Mouse (Mus musculus) heart, adult 11 months (tissue): ENCODE results near the gene Srebf2.
"Not testable (repeated sequence)": the region's sequence is repeated elsewhere in the genome, so short reads cannot be mapped to it uniquely, and the experiment has no call there.

Source experiments
- DNase-seq: peaks from one replicate; pipeline ENCODE4 v3.0.0; 2022

Srebf2 gene

GRCm38 (mm10) chr15:82230098-82230611, 83.2 kb downstream of the Srebf2 start:
- no peak for DNase-seq

- DNase-seq = no peak
Observed at GRCm38 (mm10) chr15:82231100-82231499, 84.1 kb downstream of the Srebf2 start.

GRCm38 (mm10) chr15:82231591-82232378, 84.8 kb downstream of the Srebf2 start:
- peak; percentile 94 for DNase-seq

- DNase-seq = no peak
Observed at GRCm38 (mm10) chr15:82232651-82233050, 85.7 kb downstream of the Srebf2 start.

GRCm38 (mm10) chr15:82235661-82236060, 88.7 kb downstream of the Srebf2 start:
- no peak for DNase-seq

- peak; percentile 95 for DNase-seq
Observed at GRCm38 (mm10) chr15:82236565-82236964, 89.6 kb downstream of the Srebf2 start.

- DNase-seq = no peak
Observed at GRCm38 (mm10) chr15:82243311-82243710, 96.3 kb downstream of the Srebf2 start.

- no peak for DNase-seq
Observed at GRCm38 (mm10) chr15:82243742-82244114, 96.7 kb downstream of the Srebf2 start.

GRCm38 (mm10) chr15:82244115-82244804, 97.3 kb downstream of the Srebf2 start, which contains the start of gene Cenpm:
Gene Cenpm (minus strand): TSS chr15:82244748.
- DNase-seq = peak; percentile 100

GRCm38 (mm10) chr15:82244805-82245161, 97.8 kb downstream of the Srebf2 start:
- DNase-seq = not testable (repeated sequence)

- no peak for DNase-seq
Observed at GRCm38 (mm10) chr15:82247131-82247776, 100.3 kb downstream of the Srebf2 start.

GRCm38 (mm10) chr15:82251579-82251978, 104.6 kb downstream of the Srebf2 start:
- DNase-seq = no peak

GRCm38 (mm10) chr15:82252097-82252496, 105.1 kb downstream of the Srebf2 start, which contains the start of gene 1500009C09Rik:
Gene 1500009C09Rik (plus strand): TSS chr15:82252397.
- no peak for DNase-seq
